Mouse (Mus musculus) kidney, postnatal 4 days (tissue): Measurements from ENCODE around the gene Ubqln1.
"Not testable (repeated sequence)": the region's sequence is repeated elsewhere in the genome, so short reads cannot be mapped to it uniquely, and the experiment has no call there.

Experiments used
- DNase-seq, 2 experiments: peaks; one replicate each; pipeline ENCODE4 v3.0.0; 2021; ENCODE audit warnings: mixed read lengths in 2 of 2

The Ubqln1 gene

DNA sequence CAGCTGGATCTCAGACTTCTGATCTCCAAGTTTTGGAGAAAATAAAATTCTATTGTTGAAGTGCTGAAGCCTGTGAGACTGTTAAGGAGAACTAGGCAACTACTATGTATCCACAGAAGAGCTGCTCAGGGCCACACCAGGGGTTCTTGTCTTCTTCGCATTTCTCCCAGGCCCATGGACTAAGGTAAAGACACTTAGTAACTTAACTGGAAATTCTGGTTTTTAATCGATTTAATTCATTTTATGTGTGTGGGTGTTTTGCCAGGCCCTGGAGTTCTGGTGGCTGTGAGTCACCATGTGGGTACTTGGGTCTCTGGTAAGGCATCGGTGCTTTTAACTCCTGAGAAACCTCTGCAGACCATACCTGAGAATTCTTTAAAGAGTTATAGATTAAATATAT is 65.8 kb downstream of the Ubqln1 start:
- no peak for DNase-seq

DNA sequence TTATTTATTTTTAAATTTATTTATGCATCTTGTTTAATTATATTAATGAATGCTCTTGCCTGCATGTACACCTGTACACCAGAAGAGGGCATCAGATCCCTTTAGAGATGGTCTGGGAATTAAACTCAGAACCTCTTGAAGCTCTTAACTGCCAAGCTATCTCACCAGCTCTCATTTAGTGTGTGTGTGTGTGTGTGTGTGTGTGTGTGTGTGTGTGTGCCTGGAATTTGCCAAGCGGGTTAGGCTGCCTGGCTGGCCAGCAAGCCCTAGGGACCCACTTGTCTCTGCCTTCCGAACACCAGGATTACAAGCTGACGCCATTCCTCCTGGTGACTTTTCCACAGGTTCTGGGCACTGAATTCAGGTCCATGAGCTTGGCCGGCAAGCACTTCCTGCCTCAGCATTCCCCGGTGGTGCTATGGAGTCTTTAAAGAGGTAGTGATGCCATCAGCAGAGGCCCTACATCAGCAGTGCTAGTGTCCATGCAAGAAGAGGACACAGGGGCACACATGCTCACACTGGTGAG is 66.4 kb downstream of the Ubqln1 start:
- DNase-seq, result peak; percentile 23 to 45

DNA sequence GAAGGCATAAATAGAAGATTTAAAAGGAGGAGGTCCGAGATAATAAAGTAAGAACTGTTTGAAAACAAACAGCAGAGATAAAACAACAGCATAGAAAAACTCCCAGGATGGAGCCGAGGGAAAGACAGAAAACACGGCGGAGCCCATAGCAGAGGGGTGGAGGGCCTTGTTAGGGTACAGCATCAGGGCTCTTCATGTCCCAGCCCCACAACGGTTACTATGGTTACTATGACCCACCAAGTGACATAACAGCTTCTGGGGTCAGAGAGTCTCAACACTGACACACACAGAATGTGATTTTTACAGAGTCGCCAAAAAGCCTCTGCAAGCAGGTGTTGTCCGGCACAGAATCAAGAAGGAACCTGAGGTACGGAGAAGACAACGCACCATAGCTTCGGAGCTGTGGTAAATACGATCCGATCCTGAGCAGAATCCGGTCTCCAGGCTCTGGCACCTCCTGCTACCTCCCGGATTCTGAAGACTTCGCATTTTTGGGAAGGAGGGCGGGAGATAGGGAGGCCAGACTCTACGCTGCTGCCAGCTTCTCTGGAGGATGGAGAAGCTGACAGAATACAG is 67.1 kb downstream of the Ubqln1 start:
- peak; percentile 71 to 80 for DNase-seq

DNA sequence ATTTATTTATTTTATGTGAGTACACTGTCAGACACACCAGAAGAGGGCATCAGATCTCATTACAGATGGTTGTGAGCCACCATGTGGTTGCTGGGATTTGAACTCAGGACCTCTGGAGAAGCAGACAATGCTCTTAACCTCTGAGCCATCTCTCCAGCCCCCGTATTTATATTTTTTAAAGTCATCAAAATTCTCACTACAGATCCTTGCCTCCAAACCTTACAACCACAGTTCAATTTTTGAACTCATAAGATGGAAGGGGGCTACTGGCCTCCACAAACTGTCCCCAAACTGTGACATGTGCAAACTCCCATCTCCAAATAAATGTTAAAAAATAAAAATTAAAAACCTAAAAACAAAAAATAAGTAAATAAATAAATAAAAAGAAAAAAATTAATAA is 67.7 kb downstream of the Ubqln1 start:
- DNase-seq, result no peak

DNA sequence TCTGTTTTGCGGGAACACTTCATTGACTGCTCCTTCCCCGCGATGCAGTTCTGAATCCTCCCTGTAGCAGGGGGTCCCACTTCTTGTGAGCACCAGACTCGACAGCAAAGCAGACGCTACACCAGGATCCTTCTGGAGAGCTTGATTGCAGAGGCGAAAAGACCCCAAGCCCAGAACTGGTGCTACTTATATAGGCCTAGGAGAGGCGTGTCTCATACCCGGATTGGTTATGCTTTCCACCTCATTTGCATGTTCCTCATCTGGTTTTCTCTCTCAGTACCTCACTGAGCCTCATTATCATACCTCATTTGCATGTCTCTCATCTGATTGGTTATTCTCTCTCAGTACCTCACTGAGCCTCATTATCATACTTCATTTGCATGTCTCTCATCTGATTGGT is 68.8 kb downstream of the Ubqln1 start:
- not testable (repeated sequence) for DNase-seq

DNA sequence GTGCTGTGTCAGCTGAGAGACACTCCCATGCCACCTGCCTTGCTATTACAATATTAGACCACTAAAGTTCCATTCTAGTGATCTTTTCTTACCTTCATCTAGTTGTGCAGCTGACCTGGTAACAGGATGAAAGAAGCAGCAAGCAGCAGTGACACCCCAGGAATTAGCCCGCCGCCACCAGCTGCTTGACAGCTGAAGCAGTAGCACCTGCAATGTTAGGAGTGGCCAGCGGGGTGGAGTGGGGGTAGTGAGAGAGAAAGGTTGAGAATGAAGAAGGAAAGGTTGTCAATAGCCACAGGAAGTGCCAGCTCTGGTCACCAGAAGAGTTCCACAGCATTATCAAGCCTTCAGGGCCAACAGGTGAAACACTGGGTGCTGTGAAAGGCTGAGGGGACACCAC is 83.8 kb downstream of the Ubqln1 start:
- DNase-seq, result no peak

DNA sequence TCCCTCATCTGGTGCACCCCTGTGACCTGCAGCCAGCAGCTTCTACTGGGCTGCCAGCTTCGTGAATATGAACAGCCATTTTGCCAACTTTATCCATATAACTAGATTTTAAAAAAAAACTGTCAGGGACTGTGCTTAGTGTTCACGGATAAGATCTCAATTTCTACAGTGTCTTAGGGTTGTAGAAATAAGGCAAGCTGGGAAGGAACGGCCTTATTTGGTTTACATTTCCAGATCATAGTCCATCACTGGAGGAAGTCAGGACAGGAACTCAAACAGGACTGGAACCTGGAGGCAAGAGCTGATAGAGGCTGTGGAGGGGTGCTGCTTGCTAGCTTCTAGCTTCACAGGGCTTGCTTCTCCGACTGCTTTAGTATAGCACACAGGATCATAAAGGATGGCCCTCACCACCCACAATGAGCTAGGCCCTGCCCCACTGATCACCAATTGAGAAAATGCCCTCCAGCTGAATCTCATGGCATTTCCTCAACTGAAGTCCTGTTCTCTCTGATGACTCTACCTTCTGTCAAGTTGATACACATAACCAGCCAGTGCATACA is 85.7 kb downstream of the Ubqln1 start:
- DNase-seq, result no peak

DNA sequence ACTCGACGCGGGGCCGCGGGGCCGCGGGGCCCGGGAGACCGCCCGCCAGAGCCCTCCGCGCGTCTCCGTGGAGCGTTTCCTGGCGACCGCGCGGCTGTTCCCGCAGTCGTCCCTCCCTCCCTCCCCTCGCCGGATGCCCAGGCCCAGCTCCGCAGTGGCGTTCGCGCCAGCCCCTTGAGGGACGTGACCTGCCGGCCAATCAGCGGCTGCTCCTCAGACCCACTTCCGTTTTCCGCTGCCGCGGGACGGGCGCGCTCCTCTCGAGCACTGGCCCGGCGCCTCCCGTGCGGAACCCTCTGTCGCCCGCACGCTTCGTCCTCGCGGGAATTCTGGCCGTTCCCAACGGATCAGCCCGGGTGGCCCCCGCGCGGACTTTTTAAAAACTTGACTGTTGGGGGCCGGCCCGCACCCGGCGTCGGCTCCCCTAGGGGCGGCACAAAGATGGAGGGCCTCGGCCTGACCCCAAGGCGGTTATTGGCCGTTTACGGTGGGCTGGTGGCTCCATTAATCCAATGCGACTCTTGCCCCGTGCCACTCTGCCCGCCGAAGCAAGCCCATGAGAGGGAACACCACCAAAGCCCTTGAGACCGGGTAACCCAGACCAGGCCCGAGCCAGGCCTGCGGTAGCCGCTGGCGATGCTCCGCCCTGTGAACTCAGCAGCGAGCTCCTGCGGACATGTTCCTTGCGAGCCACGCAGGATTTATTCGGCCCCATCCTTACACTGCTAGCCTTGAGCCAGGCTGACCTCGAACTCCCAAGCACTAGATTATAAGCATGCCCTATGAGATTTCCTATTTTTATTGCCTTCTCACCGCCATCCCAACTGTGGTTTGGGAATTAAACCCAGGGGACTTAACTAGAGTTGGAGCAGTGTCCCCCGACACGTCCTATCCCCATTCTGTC is 86.4 kb downstream of the Ubqln1 start:
- DNase-seq, result peak; percentile 96 to 99

DNA sequence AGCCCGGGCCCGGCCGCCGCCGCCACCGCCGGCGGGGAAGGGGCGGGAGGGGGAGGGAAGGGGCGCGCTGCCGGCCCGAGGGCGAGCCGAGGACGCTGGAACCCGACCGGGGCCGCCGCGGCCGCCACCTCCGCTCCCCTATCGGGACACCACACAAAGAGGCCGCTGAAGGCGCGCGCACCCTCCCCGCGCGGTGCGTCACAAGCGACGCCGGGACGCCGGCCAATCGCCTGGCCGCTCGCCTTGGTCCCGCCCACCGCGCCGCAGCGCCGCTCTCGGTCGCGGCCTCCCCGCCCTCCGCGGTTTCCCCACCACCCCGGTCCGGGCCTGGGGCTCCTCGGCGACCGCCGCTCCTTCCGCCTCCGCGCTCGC is 87.1 kb downstream of the Ubqln1 start, which contains the start of gene Hnrnpa0:
Gene Hnrnpa0, minus strand, starts transcription at position 161 of the 372 bp plus-strand sequence.
- peak; percentile 96 to 98 for DNase-seq

DNA sequence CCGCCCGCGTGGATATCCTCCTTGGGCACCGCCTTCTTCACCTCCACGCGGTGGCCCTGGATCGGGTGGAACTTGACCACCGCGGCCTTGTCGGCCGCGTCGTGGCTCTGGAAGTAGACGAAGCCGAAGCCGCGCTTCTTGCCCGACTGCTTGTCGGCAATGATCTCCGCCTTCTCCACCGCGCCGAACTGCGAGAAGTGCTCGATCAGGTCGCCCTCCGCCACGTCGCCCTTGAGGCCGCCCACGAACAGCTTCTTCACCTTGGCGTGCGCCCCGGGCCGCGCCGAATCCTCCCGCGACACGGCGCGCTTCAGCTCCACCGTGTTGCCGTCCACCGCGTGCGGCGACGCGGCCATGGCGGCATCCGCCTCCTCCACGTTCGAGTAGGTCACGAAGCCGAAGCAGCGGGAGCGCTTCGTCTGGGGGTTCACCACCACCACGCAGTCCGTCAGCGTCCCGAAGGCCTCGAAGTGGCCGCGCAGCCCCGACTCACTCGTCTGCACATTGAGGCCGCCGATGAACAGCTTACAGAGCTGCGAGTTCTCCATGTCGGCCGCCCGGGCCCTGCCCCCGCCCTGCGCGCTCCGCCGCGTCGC is 87.6 kb downstream of the Ubqln1 start:
- peak; percentile 65 to 84 for DNase-seq

DNA sequence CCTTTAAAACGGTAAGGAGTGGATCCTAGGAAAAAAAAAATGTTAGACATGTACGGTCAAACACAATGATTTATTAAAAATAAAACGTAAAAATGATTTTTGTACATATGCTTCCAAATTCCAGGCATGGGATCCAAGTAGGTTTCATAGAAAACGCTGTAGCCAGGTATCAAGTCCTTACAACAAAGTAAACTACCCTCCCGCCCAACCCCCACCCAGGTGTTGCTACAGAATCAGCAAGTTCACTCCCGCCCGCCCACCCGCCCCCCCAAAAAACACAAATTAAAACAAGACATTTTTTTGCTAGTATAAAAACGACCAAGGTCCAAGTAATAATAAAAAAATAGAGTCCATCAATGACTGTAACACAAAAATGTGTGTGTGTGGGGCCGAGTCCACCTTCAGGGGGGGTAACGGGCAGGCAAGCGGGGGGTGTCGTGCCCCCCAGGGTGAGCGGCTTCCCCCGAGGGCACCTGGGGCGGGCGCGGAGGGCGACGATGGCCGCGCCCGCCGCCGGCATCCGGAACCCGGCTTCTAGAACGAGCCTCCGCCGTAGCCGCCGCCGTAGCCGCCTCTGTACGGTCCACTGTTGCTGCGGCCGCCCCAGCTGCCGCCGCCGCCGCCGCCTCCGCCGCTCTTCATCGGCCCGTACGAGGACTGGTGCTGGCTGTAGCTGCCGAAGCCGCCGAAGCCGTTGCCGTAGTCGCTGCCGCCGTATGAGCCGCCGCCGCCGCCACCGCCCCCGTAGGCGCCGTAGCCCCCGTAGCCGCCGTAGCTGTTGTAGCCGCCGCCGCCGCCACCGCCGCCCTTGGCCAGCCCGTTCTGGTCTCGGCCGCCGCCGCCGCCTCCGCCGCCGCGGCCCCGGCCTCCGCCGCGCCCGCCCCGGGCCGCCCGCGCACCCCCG is 88.3 kb downstream of the Ubqln1 start:
- DNase-seq, result no peak
